Mouse (Mus musculus): ENCODE data around the gene Trim30d. TPM values are rescaled to one million over a fixed set of nuclear protein-coding genes. Genes with fewer than 3 reads are reported as not detected.

The Trim30d gene
- 10 to 100 TPM; 18.5 to 22.7 TPM for polyA plus RNA-seq (2017; shearing (Covaris generic))

DNA sequence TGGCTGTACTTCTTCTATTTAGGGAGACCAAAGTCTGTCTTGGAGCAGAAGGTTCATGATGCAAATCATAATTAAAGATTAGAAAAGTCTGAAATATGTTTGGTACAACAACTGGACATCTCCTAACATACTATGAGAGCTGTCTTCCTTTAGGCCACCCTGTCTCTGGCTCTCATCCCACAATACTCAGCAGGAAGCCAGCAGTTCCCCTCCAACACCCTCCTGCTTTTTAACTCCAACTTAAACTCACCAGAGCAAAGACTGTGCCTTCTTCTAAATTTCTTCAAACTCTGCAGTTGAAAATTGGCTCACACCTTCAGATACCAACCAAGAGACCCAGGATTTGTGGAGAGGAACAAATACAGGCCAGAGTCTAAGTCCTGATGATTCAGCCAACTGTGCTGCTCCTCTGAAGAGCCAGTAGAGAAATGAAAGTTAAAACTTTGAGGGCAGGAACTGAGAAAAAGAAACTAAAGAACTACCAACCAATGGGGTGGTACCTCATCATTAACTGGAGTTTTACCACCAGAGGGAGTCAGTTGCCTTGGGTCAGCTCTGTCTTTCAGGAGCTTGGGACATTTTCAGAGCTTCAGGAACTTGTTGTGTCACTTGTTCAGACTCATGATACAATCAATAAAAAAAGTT is at the start of gene Trim30d:
Gene Trim30d (minus strand): TSS at position 429 of the 645 bp plus-strand sequence.

DNA sequence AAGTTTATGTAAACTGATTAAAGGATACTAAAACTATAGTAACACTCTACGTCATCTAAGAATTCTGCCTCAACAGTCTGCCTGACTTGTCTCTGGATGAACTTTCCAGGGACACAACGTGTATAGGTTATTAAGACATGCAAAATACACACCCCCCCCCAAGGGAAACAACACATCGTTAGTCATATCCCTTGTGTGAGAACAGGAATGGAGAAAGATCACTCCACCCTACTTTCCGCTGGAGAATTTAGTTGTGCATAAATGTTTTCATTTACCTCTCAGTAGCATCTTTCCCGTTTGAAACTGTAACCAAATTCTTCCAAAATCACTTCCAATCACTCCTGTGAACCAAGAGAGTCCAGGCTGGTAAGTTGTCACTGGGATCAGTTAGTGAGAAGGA is 42.2 kb upstream of the Trim30d start, which contains the start of gene Olfr651:
Gene Olfr651 (plus strand): TSS at position 301 of the 400 bp plus-strand sequence.

DNA sequence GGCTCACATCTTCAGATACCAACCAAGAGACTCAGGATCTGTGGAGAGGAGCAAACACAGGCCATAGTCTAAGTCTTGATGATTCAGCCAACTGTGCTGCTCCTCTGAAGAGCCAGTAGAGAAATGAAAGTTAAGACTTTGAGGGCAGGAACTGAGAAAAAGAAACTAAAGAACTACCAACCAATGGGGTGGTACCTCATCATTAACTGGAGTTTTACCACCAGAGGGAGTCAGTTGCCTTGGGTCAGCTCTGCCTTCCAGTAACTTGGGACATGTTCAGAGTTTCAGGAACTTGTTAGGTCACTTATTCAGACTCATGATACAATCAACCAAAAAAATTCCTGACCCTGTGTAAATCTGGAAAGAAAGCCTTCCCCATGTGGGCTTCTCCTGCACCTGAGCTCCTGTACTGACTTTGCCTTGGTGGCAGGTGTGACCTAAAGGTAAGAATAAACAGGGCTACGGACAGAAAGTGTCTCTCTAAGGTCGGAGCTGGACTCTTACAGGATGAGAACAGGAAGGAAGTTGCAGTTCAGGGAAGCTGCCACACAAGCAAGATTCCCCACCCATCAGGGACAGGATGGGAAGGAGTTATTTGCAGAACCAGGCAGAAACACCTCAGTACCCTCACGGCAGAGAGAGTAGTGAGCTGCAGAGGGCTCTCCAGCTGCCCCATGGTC is 42.4 kb downstream of the Trim30d start, which contains the start of gene Trim30a:
Gene Trim30a (minus strand): TSS at position 129 of the 680 bp plus-strand sequence.

Other genes with a start within 250 kb of the Trim30d start
- 10 to 100 TPM; 25.7 to 25.9 TPM for gene Trim5, start 219.8 kb downstream of the Trim30d start, polyA plus RNA-seq (2017; shearing (Covaris generic))
- gene Trim12a, start 192.4 kb downstream of the Trim30d start, polyA plus RNA-seq (2017; shearing (Covaris generic)) = 100 to 1,000 TPM; 128 to 154 TPM
- 1 to 10 TPM; 1.5 to 2.2 TPM for gene Trim34b, start 178.4 kb downstream of the Trim30d start, polyA plus RNA-seq (2017; shearing (Covaris generic))
- gene Trim12c, start 154.5 kb downstream of the Trim30d start, polyA plus RNA-seq (2017; shearing (Covaris generic)) = 10 to 100 TPM; 19.3 to 21.5 TPM
- 1 to 10 TPM in 1 of 2 experiments, under 1 TPM in 1; 0.69 to 1.5 TPM for gene Trim30b, start 138.0 kb downstream of the Trim30d start, polyA plus RNA-seq (2017; shearing (Covaris generic))
- gene Trim30c, start 107.0 kb downstream of the Trim30d start, polyA plus RNA-seq (2017; shearing (Covaris generic)) = under 1 TPM; 0.60 to 0.82 TPM
- gene Trim30a, start 42.7 kb downstream of the Trim30d start, polyA plus RNA-seq (2017; shearing (Covaris generic)) = 10 to 100 TPM; 52.1 to 52.3 TPM
- gene Olfr651, start 42.3 kb upstream of the Trim30d start, polyA plus RNA-seq (2017; shearing (Covaris generic)) = under 1 TPM in 1 of 2 experiments, not detected in 1; 0.64 TPM
- 1 to 10 TPM in 1 of 2 experiments, under 1 TPM in 1; 0.14 to 1.6 TPM for gene Olfr652, start 53.1 kb upstream of the Trim30d start, polyA plus RNA-seq (2017; shearing (Covaris generic))
- under 1 TPM in 1 of 2 experiments, not detected in 1; 0.83 TPM for gene Olfr653, start 69.5 kb upstream of the Trim30d start, polyA plus RNA-seq (2017; shearing (Covaris generic))
- gene Olfr654, start 79.2 kb upstream of the Trim30d start, polyA plus RNA-seq (2017; shearing (Covaris generic)) = not detected
- under 1 TPM in 1 of 2 experiments, not detected in 1; 0.51 TPM for gene Olfr655, start 93.9 kb upstream of the Trim30d start, polyA plus RNA-seq (2017; shearing (Covaris generic))
- under 1 TPM in 1 of 2 experiments, not detected in 1; 0.09 TPM for gene Olfr656, start 106.1 kb upstream of the Trim30d start, polyA plus RNA-seq (2017; shearing (Covaris generic))
- gene Olfr657, start 116.9 kb upstream of the Trim30d start, polyA plus RNA-seq (2017; shearing (Covaris generic)) = under 1 TPM in 1 of 2 experiments, not detected in 1; 0.59 TPM
- gene Olfr658, start 139.5 kb upstream of the Trim30d start, polyA plus RNA-seq (2017; shearing (Covaris generic)) = under 1 TPM in 1 of 2 experiments, not detected in 1; 0.18 TPM
- under 1 TPM; 0.12 to 0.47 TPM for gene Olfr659, start 158.9 kb upstream of the Trim30d start, polyA plus RNA-seq (2017; shearing (Covaris generic))
- gene Olfr661, start 178.7 kb upstream of the Trim30d start, polyA plus RNA-seq (2017; shearing (Covaris generic)) = under 1 TPM; 0.07 to 0.59 TPM